Mouse (Mus musculus): ENCODE data around the gene Cib4.

Cib4 gene

GRCm38 (mm10) chr5:30518108-30518507, 27.5 kb downstream of the Cib4 start:
- DNase-seq (ENCODE audit: low spot score), result no peak

- DNase-seq (ENCODE audit: low spot score), result peak; percentile 17
Observed at GRCm38 (mm10) chr5:30516376-30516775, 29.3 kb downstream of the Cib4 start.

DNA sequence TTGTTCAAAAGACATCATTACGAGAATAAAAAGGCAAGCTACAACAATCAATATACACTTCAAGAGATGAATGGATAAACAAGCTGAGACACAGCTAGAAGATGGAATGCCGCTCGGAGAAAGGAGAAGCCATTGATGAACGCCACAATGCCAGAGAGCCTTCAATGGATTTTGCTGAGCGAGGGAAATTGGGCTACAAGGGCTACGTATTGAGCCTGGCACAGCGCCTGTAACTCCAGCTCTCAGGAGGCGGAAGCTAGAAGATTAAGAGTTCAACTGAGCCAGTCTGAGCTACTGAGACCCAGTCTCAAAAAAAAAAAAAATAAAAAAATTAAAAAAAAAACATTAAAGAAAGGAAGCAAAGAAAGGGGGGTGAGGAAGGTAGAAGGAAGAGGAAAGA, 32.5 kb downstream of the Cib4 start:
- DNase-seq (ENCODE audit: low spot score), result no peak

DNA sequence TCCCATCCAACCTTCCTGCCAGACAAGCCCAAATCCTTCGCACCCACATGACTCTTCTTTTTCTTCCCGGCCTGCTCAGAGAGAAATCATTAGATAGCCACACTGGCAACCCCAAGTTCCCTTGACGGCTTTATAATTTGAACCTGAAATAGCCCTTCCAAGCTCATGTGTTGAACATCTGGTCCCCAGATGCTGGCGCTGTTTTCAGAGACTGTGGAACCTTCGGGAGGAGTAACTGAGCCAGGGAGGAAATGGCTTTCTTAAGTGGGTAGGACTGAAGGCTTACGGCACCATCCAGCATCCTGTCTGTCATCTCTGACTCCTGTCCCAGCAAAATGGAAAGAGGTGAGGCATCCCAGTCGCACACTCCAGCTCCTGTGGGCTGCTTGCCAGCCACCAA, 48.3 kb downstream of the Cib4 start:
- no peak for DNase-seq (ENCODE audit: low spot score)

DNA sequence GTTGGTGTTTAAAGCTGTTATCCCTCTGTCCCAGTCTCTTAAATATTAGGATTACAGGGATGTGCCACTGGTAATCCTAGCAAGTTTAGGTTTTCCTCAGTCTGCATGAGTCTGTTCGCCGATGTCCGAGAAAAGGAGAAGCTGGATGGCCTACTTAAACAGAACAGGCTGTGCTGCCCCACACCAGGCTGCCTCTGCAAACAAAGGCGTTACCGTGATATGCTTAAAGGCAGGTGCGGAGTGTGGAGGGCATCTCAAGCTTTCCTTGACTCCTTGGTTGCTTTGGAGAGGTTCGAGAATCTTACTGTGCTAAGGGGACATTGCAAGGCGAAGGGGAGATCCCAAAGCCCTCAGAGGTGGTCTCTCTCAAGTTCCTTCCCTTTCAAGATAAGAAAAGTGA, 48.8 kb downstream of the Cib4 start:
- DNase-seq (ENCODE audit: low spot score), result no peak

- DNase-seq (ENCODE audit: low spot score), result no peak
Observed at GRCm38 (mm10) chr5:30495288-30495687, 50.3 kb downstream of the Cib4 start.

DNA sequence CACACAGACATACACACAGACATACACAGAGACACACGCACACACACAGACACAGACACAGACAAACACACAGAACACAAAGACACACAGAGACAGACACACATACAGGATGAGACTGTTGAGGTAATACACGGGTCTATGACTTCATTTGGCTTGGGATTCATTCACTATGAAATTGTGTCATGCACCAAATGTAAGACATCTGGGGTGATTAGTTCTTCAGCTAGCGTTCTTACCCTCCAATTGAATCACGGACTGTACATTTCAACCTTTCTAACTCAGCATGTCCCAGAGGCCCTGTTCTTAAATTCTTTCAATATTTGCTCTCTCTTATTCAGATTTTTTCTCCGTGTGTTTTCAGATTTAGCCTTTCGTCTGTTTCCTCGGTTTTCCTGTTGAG, 51.0 kb downstream of the Cib4 start:
- no peak for DNase-seq (ENCODE audit: low spot score)

DNA sequence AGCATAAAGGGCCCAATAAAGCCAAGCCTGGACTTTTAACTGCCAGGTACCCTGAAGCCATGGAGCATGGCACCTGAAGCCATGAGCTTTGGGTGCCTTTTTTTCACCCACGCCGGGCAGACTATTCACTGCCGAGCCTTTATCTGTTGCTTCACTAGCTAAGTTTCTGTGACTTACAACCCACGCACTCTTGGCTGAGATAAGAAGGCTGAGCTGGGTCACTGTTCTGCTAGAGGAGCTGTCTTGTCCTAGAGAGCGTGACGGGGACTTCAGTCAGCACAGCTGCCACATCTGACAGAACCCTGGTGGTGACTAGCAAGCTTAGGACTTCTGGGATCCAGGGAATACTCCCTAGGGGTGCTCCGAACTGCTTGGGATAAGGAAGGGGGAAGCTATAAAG, 51.9 kb downstream of the Cib4 start:
- DNase-seq (ENCODE audit: low spot score), result no peak

DNA sequence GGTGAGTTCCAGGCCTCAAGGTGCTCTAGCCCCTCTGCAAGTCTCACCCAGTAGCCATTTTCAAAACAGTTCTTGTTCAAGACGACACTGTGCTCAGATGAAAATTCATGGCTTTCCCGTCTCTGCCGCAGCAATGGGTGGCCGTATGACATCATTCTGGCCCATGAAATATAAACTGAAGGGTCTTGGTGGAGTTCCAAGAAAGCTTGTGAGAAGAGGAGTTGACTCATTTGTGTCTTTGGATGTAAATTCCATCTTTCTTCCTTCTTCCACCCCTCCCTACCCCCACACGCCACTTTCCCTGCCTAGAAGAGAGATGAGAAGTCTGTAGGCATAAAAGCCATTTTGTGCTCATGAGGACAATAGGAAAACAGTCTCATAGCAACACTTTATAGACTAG, 54.8 kb downstream of the Cib4 start:
- DNase-seq (ENCODE audit: low spot score), result no peak

DNA sequence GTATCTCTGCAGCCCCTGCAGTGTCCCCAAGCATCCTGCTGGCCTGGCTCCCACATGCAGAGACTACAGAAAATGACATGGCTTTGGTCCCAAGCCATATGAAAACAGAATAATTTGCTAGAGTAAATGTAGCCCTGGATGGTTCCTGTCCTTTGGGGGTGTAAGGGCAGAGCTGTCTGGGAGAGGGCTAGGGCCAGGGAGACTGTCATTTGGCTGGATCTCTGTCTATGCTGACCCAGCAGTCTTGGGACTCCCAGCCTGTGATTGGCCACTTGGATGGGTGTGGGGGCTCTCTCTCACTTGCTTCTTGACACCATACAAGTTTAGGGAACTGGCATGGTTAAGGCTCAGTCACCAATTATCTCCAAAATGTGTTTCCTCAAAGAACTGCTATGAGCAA, 55.4 kb downstream of the Cib4 start:
- DNase-seq (ENCODE audit: low spot score), result no peak

DNA sequence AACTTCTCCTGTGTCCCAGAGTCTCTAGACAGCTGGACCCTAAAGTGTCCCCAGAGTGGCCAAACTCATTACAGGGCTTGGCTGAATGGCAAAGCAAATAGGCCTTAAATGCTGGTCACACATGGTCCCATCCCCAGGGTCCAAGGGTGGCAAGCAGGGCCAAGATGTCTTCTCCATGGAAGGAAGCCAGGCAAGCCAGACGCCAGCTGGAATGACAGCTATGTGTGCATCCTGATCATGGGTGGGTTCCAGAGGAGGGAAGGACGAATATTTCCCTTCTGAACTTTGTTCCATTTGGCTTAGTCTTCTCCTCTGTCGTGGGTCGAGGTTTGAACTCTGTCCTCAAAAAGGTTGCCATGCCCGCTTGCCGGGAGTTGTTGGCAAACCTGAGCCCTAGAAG, 60.5 kb downstream of the Cib4 start:
- DNase-seq (ENCODE audit: low spot score), result no peak

GRCm38 (mm10) chr5:30484591-30484990, 61.0 kb downstream of the Cib4 start:
- DNase-seq (ENCODE audit: low spot score), result no peak

GRCm38 (mm10) chr5:30483533-30483932, 62.1 kb downstream of the Cib4 start:
- DNase-seq (ENCODE audit: low spot score), result no peak

DNA sequence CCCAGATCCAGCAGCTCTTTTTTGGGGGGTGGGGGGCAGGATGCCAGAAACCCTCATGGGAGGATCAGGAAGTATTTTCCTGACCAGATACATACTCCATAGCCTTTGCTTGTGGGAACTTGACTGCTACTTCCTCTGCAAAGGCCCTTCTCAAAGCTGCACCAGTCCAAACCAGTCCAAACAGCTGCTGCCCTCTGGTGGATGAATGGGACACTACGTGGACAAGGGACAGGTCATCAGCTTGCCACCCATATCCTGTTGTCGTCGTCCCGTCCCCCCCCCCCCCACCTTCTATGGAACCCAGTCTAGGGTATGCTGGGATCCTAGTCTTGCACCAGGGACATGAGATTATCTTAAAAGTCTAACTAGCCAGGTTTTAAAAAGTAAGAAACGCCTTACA, 63.3 kb downstream of the Cib4 start:
- DNase-seq (ENCODE audit: low spot score), result peak; percentile 30

DNA sequence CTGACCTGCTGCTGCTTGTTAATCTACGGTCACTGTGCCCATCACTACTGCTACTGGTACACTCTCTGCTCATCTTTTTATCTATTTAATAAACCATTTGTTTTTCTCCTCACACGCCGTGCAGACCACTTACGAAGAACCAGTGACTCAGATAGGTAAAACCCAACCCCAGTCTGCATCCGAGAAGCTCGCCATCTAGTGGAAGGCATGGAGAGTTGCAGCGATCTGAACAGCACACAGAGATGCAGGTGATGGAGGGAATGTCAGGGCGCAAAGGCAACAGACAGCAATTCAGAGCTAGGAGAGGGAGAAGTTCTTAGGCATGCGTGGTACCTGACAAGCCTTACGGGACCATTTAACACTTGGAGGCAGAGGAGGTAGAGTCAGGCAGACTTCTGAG, 69.1 kb downstream of the Cib4 start:
- DNase-seq (ENCODE audit: low spot score), result peak; percentile 12

GRCm38 (mm10) chr5:30472148-30472547, 73.5 kb downstream of the Cib4 start:
- no peak for DNase-seq (ENCODE audit: low spot score)

DNA sequence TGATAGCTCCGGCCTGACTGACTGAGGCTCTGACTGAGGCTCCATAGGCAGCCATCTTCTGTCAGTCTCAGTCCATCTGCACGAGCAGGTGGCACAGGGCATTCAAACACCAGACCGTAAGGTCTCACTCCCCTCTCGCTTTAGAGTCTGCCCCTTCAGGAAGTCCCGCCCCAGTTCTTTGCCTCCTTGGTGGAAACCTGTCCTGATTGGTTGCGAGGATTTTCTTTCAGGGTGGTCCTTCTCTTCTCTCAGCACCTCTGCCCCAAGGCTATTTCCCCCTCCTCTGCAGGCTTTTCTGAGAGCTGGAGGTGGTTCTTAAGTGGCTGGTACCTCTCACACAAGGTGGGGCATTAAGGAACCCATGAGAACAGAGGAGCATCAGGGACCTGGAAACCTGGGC, 75.2 kb downstream of the Cib4 start:
- no peak for DNase-seq (ENCODE audit: low spot score)

DNA sequence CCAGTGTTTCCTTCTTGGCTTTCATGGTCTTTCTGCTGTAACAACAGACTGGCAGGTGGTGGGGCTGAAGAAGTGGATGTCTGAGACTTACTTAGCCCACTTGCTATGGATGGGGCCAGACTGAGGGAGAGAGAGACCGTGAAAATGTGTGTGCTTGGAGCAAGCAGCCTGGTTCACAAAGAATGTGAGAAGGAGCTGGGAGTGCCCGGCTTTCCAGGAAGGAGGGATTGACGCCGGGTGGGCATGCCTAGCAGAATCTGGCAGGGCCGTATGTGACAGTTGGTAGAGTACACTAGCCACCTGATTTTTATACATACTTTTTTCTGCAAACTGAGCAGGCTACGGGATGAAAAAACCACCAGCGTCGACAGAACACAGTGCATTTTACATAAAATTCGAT, 79.3 kb downstream of the Cib4 start:
- DNase-seq (ENCODE audit: low spot score), result no peak

GRCm38 (mm10) chr5:30465861-30466260, 79.8 kb downstream of the Cib4 start, which contains the start of gene 1700001C02Rik:
TSS of gene 1700001C02Rik (plus strand) at chr5:30466047.
- no peak for DNase-seq (ENCODE audit: low spot score)

DNA sequence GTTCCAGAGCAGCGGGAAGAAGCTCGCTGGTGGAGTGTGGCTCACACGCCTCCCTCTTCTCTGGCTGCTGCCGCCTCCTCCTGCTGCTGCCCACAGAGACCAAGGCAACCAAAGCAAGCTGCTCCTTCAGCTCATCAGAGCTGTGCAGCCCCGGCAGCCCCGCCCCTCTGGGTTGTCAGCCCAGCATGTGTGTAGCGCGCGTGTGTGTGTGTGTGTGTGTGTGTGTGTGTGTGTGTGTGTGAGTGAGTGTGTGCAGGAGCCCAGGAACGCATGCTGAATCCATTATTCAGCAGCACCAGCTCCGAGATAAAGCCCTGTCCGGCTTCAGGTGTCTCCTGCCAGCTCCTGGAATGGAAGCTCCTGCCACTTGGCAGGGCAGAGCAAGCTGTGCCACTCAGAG, 83.8 kb downstream of the Cib4 start, which contains the start of gene Otof:
Gene Otof (minus strand): TSS at position 112 of the 400 bp plus-strand sequence.
- DNase-seq (ENCODE audit: low spot score), result no peak

GRCm38 (mm10) chr5:30460155-30460554, 85.5 kb downstream of the Cib4 start:
- DNase-seq (ENCODE audit: low spot score), result no peak

GRCm38 (mm10) chr5:30456056-30456455, 89.6 kb downstream of the Cib4 start:
- DNase-seq (ENCODE audit: low spot score), result no peak

- no peak for DNase-seq (ENCODE audit: low spot score)
Observed at GRCm38 (mm10) chr5:30444327-30444895, 101.2 kb downstream of the Cib4 start.

- no peak for DNase-seq (ENCODE audit: low spot score)
Observed at GRCm38 (mm10) chr5:30442196-30442595, 103.4 kb downstream of the Cib4 start.

All from T-cell, adult 2 months (primary cell).